Mouse (Mus musculus) embryonic facial prominence, embryonic 13.5 days (tissue): ENCODE measurements around the gene Kcnk7. TPM values are rescaled to one million over a fixed set of nuclear protein-coding genes. Genes with fewer than 3 reads are reported as not detected.

Experiments
- ATAC-seq: fragments of 200-750 bp; cut with Nextera tagmentation; 2 replicates; pipeline ENCODE4 v1.8.0; 2017; ENCODE audit warnings: low read depth; ENCODE audit not compliant: insufficient number of reproducible peaks, insufficient read depth, low FRiP score, low TSS enrichment
- H3K27ac ChIP-seq: fragments of 300-500 bp; sonication (generic); 2 replicates; pipeline ENCODE4 v1.5.1; 2015; ENCODE audit warnings: moderate library complexity, mild to moderate bottlenecking, inconsistent platforms
- H3K27me3 ChIP-seq: fragments of 300-500 bp; sonication (generic); 2 replicates; pipeline ENCODE4 v1.6.1; 2015; ENCODE audit warnings: mild to moderate bottlenecking, inconsistent platforms
- H3K36me3 ChIP-seq: fragments of 300-500 bp; sonication (generic); 2 replicates; pipeline ENCODE4 v1.6.1; 2015; ENCODE audit warnings: mild to moderate bottlenecking, inconsistent platforms
- H3K4me1 ChIP-seq: fragments of 300-500 bp; sonication (generic); 2 replicates; pipeline ENCODE4 v1.6.1; 2015; ENCODE audit warnings: inconsistent platforms
- H3K4me2 ChIP-seq: fragments of 300-500 bp; sonication (generic); 2 replicates; pipeline ENCODE4 v1.6.1; 2015; ENCODE audit warnings: moderate library complexity, mild to moderate bottlenecking, inconsistent platforms
- H3K4me3 ChIP-seq: fragments of 300-500 bp; sonication (generic); 2 replicates; pipeline ENCODE4 v1.5.1; 2015; ENCODE audit warnings: mild to moderate bottlenecking, inconsistent platforms
- H3K9ac ChIP-seq: fragments of 300-500 bp; sonication (generic); 2 replicates; pipeline ENCODE4 v1.6.1; 2015; ENCODE audit warnings: mild to moderate bottlenecking, inconsistent platforms
- H3K9me3 ChIP-seq: fragments of 300-500 bp; sonication (generic); 2 replicates; pipeline ENCODE4 v1.6.1; 2016; ENCODE audit warnings: inconsistent platforms
- WGBS: fragments of 180-500 bp; shearing (Covaris S2); methylation state at CpG from one replicate; pipeline ENCODE4 v1.1.7; 2015; ENCODE audit warnings: mixed read lengths; 5-methylcytosine and 5-hydroxymethylcytosine counted together
- polyA plus RNA-seq: library from polyadenylated mRNA; unstranded; fragments of >200 nt; fragmentation: Nextera tagmentation; extraction: Ambion mirVana; gene quantifications from 2 replicates; pipeline ENCODE4 v1.2.1, GENCODE M21; 2015

The Kcnk7 gene
- polyA plus RNA-seq, 1 experiment from 2014 or later = 0.59 TPM

GRCm38 (mm10) chr19:5713730-5714129 lies 9.6 kb downstream of the Kcnk7 start:
- peaks cover 64% of the 10 kb centered on the region for H3K36me3 ChIP-seq

DNA sequence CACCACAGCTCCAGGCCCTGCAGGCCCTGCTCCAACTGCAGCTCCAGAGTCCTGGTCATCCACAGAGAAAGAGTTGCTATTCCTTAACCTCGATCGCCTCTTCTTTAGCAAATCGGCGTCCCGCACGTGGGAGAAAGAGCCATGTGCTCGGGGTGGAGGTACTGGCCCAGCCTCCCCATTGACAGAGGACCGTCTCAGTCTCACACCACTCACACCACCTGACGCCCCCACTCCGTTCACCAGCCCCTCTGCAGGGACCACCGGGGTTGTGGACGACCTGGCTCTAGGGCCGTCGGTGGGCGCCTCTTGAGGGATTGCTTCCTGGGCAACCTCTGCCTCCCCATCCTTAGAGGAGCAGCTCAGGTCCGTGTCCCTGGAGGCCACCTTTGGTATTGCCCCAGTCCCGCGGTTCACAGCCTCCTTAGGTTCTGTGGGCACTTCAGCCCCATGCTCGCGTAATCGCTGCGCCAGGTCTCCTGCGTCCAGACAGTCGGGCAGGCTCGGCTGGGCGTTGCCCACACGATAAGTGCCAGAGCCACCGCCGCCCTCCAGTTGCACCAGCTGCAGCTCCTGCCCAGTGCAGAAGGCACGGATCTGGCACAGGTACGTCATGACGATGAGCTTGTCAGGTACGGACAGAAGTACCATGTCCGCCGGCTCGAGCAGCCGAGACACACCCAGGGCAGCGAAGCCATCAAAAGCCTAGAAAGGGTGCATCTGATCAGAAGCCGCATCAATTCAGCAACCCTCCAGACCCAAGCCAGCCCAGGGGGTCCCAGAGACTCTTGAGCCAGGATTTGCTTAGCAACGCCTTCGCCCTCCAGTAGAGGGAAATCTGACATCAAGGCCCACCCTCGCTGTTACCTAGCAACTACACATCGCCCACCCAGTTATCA lies 11.9 kb downstream of the Kcnk7 start:
- Histone ChIP-seq H3K9ac (peak overlapping the region; percentile 54), H3K27me3 (no peaks in the 10 kb centered on the region), H3K36me3 (peaks cover 65% of the 10 kb centered on the region), H3K4me1 (peaks cover 21% of the 10 kb centered on the region), H3K9me3 (no peaks in the 10 kb centered on the region), H3K4me2 (peak overlapping the region; percentile 23), H3K4me3 (no peak overlapping the region), H3K27ac (no peak overlapping the region)
- whole genome bisulfite sequencing = 26% methylated on average over 43 of the region's 43 CpGs
- no peak for ATAC-seq

More at GRCm38 (mm10) chr19:5713730-5714129, 9.6 kb downstream of the Kcnk7 start:
- ATAC-seq = no peak
- WGBS = 14% methylated on average over 2 of the region's 2 CpGs
- H3K27ac ChIP-seq = peak overlapping the region; percentile 61
- peak overlapping the region; percentile 9; the same call in 1 of the 2 replicates for H3K4me2 ChIP-seq
- H3K4me1 ChIP-seq = peaks cover 21% of the 10 kb centered on the region
- H3K27me3 ChIP-seq = no peaks in the 10 kb centered on the region
- H3K4me3 ChIP-seq = no peak overlapping the region
- H3K9me3 ChIP-seq = no peaks in the 10 kb centered on the region
- H3K9ac ChIP-seq = peak overlapping the region; percentile 44; the same call in 1 of the 2 replicates

GRCm38 (mm10) chr19:5716955-5717354 lies 12.8 kb downstream of the Kcnk7 start:
- ATAC-seq = no peak
- Histone ChIP-seq H3K27ac (no peak overlapping the region), H3K27me3 (no peaks in the 10 kb centered on the region), H3K4me3 (no peak overlapping the region), H3K9ac (peak overlapping the region; percentile 27; the same call in 1 of the 2 replicates), H3K9me3 (no peaks in the 10 kb centered on the region), H3K36me3 (peaks cover 67% of the 10 kb centered on the region), H3K4me2 (no peak overlapping the region), H3K4me1 (peaks cover 21% of the 10 kb centered on the region)
- WGBS = 64% methylated on average over 10 of the region's 10 CpGs

DNA sequence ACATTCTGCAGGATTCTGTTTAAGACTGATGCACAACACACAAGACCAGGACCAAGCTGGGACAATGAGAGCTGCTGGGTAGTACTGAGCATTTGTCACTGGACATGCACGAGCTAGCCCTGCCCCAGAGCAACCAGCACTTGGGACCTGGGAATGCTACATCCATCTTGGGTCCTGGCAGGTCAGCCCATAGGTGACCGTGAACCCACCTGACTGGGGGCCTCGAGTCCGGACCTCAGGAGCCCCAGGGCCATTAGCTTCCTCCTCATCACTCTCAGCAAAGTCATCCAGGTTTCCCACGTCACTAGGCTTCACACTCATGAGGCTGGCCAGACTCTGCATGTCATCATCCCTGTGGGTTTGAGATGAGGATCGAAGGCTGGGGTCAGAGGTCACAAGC lies 17.1 kb downstream of the Kcnk7 start:
- no peak for ATAC-seq
- no peak overlapping the region for H3K27ac ChIP-seq
- peaks cover 29% of the 10 kb centered on the region for H3K4me1 ChIP-seq
- H3K36me3 ChIP-seq = peaks cover 76% of the 10 kb centered on the region
- H3K4me3 ChIP-seq = no peak overlapping the region
- no peak overlapping the region for H3K9ac ChIP-seq
- no peak overlapping the region for H3K4me2 ChIP-seq
- 87% methylated on average over 6 of the region's 6 CpGs for WGBS
- H3K9me3 ChIP-seq = no peaks in the 10 kb centered on the region
- H3K27me3 ChIP-seq = no peaks in the 10 kb centered on the region

GRCm38 (mm10) chr19:5722848-5723425 lies 18.8 kb downstream of the Kcnk7 start:
- peaks cover 65% of the 10 kb centered on the region for H3K36me3 ChIP-seq
- H3K27me3 ChIP-seq = no peaks in the 10 kb centered on the region
- H3K4me2 ChIP-seq = no peak overlapping the region
- H3K9me3 ChIP-seq = no peaks in the 10 kb centered on the region
- no peak overlapping the region for H3K4me3 ChIP-seq
- peaks cover 39% of the 10 kb centered on the region for H3K4me1 ChIP-seq
- no peak overlapping the region for H3K27ac ChIP-seq
- ATAC-seq = no peak
- 90% methylated on average over 7 of the region's 7 CpGs for WGBS
- H3K9ac ChIP-seq = peak overlapping the region; percentile 52; the same call in 1 of the 2 replicates

DNA sequence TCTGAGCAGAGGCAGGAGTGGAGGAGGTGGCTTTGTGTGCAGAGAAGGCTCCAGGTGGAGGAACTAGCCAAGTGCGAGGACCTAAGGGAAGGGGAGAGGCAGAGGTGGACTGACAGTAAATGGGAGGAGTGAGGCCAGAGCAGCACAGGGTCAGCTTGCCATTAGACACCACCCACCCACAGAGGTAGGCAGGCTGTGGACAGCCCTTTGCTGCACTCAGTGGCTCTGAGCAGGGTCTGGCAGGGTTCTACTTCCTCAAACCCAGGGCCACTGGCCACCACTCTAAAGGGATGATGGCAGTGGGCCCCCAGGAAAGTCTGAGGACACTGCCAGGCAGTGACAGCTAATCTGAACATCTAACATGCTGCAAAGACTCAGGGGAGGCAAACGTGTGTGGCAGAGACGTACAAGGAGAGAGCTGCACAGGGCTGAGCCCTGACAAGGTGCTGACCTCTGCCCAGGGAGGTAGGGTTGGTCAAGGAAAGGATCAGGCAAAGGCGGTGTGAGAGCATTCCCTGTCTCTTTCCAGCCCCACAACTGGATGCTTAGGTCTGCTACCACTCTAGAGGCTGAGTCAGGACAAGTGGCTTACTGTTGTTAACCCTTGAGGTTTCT lies 19.9 kb downstream of the Kcnk7 start:
- Histone ChIP-seq H3K27ac (no peak overlapping the region), H3K4me2 (peak overlapping the region; percentile 99), H3K9ac (peak overlapping the region; percentile 75; the same call in 1 of the 2 replicates), H3K36me3 (peaks cover 58% of the 10 kb centered on the region), H3K27me3 (no peaks in the 10 kb centered on the region), H3K4me3 (no peak overlapping the region; the same call in none of the 2 replicates), H3K4me1 (peaks cover 47% of the 10 kb centered on the region), H3K9me3 (no peaks in the 10 kb centered on the region)
- ATAC-seq = no peak
- WGBS = 76% methylated on average over 4 of the region's 4 CpGs

DNA sequence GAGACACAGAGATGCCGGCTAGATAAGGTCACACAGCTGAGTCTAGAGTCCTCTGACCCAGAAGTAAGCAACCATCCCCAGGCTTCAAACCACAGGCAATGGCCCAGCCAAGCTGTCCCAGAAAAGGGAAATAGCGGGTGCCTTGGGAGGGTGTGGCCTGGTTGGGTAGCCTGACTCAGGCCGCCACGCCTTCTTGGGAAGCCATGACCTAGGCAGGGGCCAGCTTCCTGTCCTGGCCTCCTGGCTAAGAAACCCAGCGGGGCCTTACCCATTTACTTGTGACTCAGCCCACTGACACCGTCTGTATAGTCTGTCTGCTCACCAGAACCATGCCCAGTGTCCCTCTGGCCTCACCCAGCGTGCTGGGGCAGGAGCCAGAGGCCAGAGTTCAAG lies 20.4 kb downstream of the Kcnk7 start:
- WGBS = 75% methylated on average over 7 of the region's 7 CpGs

GRCm38 (mm10) chr19:5725029-5725707 lies 21.0 kb downstream of the Kcnk7 start:
- Histone ChIP-seq H3K27ac (peak overlapping the region; percentile 48; the same call in 1 of the 2 replicates), H3K27me3 (no peaks in the 10 kb centered on the region), H3K9me3 (no peaks in the 10 kb centered on the region), H3K9ac (peak overlapping the region; percentile 75), H3K36me3 (peaks cover 48% of the 10 kb centered on the region), H3K4me3 (peak overlapping the region; percentile 95), H3K4me2 (peak overlapping the region; percentile 99), H3K4me1 (peaks cover 54% of the 10 kb centered on the region)
- no peak for ATAC-seq
- WGBS = 71% methylated on average over 12 of the region's 12 CpGs

More for the DNA sequence above, 20.4 kb downstream of the Kcnk7 start:
- H3K27ac ChIP-seq = peak overlapping the region; percentile 28; the same call in 1 of the 2 replicates
- peaks cover 53% of the 10 kb centered on the region for H3K36me3 ChIP-seq
- no peaks in the 10 kb centered on the region for H3K27me3 ChIP-seq
- peak overlapping the region; percentile 95 for H3K4me3 ChIP-seq
- peak overlapping the region; percentile 75 for H3K9ac ChIP-seq
- no peaks in the 10 kb centered on the region for H3K9me3 ChIP-seq
- H3K4me1 ChIP-seq = peaks cover 47% of the 10 kb centered on the region
- no peak for ATAC-seq
- H3K4me2 ChIP-seq = peak overlapping the region; percentile 99

- Histone ChIP-seq H3K4me2 (peak within 1 kb of the TSS; percentile 99), H3K27ac (peak within 1 kb of the TSS; percentile 72), H3K36me3 (peaks cover 45% of the 10 kb centered on the region), H3K9me3 (no peaks in the 10 kb centered on the region), H3K4me1 (peaks cover 61% of the 10 kb centered on the region), H3K9ac (peak within 1 kb of the TSS; percentile 99), H3K4me3 (peak within 1 kb of the TSS; percentile 95), H3K27me3 (no peaks in the 10 kb centered on the region)
- no peak for ATAC-seq
- 10% methylated on average over 49 of the region's 49 CpGs for WGBS
Measured at GRCm38 (mm10) chr19:5725767-5726515, 21.8 kb downstream of the Kcnk7 start, which contains the start of gene Ehbp1l1. Gene Ehbp1l1, minus strand, starts transcription at chr19:5726317.

DNA sequence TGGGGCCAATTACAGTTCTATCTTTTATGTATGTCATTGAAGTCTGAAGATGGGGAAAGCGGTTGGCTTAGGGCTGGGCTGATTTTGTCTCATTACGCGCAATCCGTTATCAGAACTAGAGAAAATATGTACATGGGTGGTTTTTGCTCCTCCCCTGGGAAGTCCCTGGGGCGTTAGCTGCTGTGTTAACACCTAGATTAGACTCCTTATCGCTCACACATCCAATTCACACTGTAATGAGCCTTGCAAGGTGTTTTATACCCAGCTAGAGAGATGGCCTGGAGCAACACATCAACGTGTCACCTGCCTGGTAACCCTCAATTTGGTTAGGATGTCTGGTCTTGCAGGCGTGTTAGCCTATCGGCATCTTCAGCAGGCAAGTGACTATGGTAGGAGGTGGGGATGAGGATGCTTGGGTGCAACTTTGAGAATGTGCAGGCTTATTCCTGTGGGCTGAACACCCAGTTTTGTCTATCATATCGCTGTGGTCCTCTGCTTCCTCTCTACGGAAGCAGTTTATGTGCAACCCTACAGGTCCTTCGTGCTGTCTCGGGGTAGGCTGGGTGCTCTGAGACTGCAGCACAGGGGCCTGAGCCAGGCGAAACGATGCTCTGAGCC lies 22.9 kb downstream of the Kcnk7 start:
- peaks cover 68% of the 10 kb centered on the region for H3K4me1 ChIP-seq
- peak overlapping the region; percentile 95 for H3K4me3 ChIP-seq
- H3K27me3 ChIP-seq = no peaks in the 10 kb centered on the region
- peak overlapping the region; percentile 99 for H3K9ac ChIP-seq
- WGBS = 70% methylated on average over 15 of the region's 15 CpGs
- H3K36me3 ChIP-seq = peaks cover 36% of the 10 kb centered on the region
- peak overlapping the region; percentile 72 for H3K27ac ChIP-seq
- ATAC-seq = no peak
- H3K4me2 ChIP-seq = peak overlapping the region; percentile 99
- no peaks in the 10 kb centered on the region for H3K9me3 ChIP-seq
